9 mouse cellular contexts compared by ENCODE assay signal in genomic region chr3:107630682-107631522, GRCm38 (mm10). TPM values are rescaled to one million over a fixed set of nuclear protein-coding genes. Genes with fewer than 3 reads are reported as not detected.
DNase-seq lines count a peak whose midpoint lies in the region; ATAC-seq lines count a peak whose summit lies in the region.
"Had no signal": no experiment of that assay in that cellular context is flagged by ENCODE, and none has a peak within 500 bp of the region (broad histone marks: within the 10 kb centered on the region; RNA-seq: fewer than 3 reads in every experiment).

Gene Gm10961, plus strand, starts transcription at chr3:107631322.

- no peaks in the 10 kb centered on the region for H3K4me1 ChIP-seq in forebrain, embryonic 11.5 days (replicated peaks; ENCODE audit: control insufficient read depth, insufficient read depth, low read length)
- peaks cover 14% of the 10 kb centered on the region for H3K4me1 ChIP-seq in hindbrain, embryonic 15.5 days (replicated peaks)
- H3K4me1 ChIP-seq in stomach, embryonic 14.5 days (ENCODE audit: control insufficient read depth, insufficient read depth, low read length) = 0 out of 2 replicates have a peak, but pooled peaks cover 9% of the 10 kb centered on the region

- no peaks in the 10 kb centered on the region for H3K9me3 ChIP-seq in forebrain, embryonic 11.5 days (ENCODE audit: control insufficient read depth, low read length)
- H3K9me3 ChIP-seq in hindbrain, embryonic 15.5 days = no peaks in the 10 kb centered on the region
- H3K9me3 ChIP-seq in stomach, embryonic 14.5 days (ENCODE audit: control insufficient read depth, low read depth, low read length) = no peaks in the 10 kb centered on the region

- 1% methylated on average over 48 of the region's 48 CpGs for WGBS in forebrain, embryonic 11.5 days
- WGBS in hindbrain, embryonic 15.5 days = under 1% methylated on average over 47 of the region's 48 CpGs
- under 1% methylated on average over 48 of the region's 48 CpGs for WGBS in stomach, embryonic 14.5 days

- peak within 1 kb of the TSS; percentile 96 for H3K4me3 ChIP-seq in forebrain, embryonic 11.5 days (ENCODE audit: low read depth, low read length)
- peak within 1 kb of the TSS; percentile 93 for H3K4me3 ChIP-seq in hindbrain, embryonic 15.5 days
- H3K4me3 ChIP-seq in stomach, embryonic 14.5 days (ENCODE audit: low read depth, low read length) = peak within 1 kb of the TSS; percentile 67

- peak; percentile 24 for DNase-seq in ovary, postnatal 10 days (ENCODE audit: low spot score)
- no peak for DNase-seq in ovary, postnatal 36 days (ENCODE audit: low spot score)
- DNase-seq in adrenal gland, postnatal 36 days = peak; percentile 61 to 74
- peak; percentile 78 for DNase-seq in forebrain, embryonic 11.5 days (ENCODE audit: low spot score)
- DNase-seq in left cerebral cortex, adult 11 months (ENCODE audit: low spot score) = peak; percentile 10
- DNase-seq in lung, postnatal 4 days = peak; percentile 20 to 29

- peak within 1 kb of the TSS; percentile 99 for H3K9ac ChIP-seq in forebrain, embryonic 11.5 days (ENCODE audit: low read length)
- H3K9ac ChIP-seq in hindbrain, embryonic 15.5 days = peak within 1 kb of the TSS; percentile 98
- peak within 1 kb of the TSS; percentile 71 for H3K9ac ChIP-seq in stomach, embryonic 14.5 days (replicated peaks; ENCODE audit: low read depth, low read length)

- ATAC-seq in forebrain, embryonic 11.5 days (replicated peaks; ENCODE audit: low FRiP score) = peak; percentile 85
- ATAC-seq in hindbrain, embryonic 15.5 days (ENCODE audit: low FRiP score, low read depth) = peak; percentile 89
- peak; percentile 55 for ATAC-seq in stomach, embryonic 14.5 days (ENCODE audit: insufficient number of reproducible peaks, insufficient read depth, low FRiP score, low read depth)

- no peaks in the 10 kb centered on the region; the same call in 1 of the 2 replicates for H3K36me3 ChIP-seq in forebrain, embryonic 11.5 days (ENCODE audit: control insufficient read depth, insufficient read depth, low read length)
- H3K36me3 ChIP-seq in hindbrain, embryonic 15.5 days = peaks cover 24% of the 10 kb centered on the region
- peaks cover 19% of the 10 kb centered on the region for H3K36me3 ChIP-seq in stomach, embryonic 14.5 days (ENCODE audit: control insufficient read depth, insufficient read depth, low read length)

- peak within 1 kb of the TSS; percentile 71 for H3K4me2 ChIP-seq in forebrain, embryonic 11.5 days (ENCODE audit: low read depth, low read length, severe bottlenecking)
- H3K4me2 ChIP-seq in hindbrain, embryonic 15.5 days = peak within 1 kb of the TSS; percentile 69
- H3K4me2 ChIP-seq in stomach, embryonic 14.5 days (replicated peaks; ENCODE audit: low read depth, low read length) = peak within 1 kb of the TSS; percentile 68

- H3K27ac ChIP-seq in forebrain, embryonic 11.5 days (ENCODE audit: low read depth, low read length) = peak within 1 kb of the TSS; percentile 91
- H3K27ac ChIP-seq in hindbrain, embryonic 15.5 days (replicated peaks) = peak within 1 kb of the TSS; percentile 99
- peak within 1 kb of the TSS; percentile 86 for H3K27ac ChIP-seq in stomach, embryonic 14.5 days (ENCODE audit: low read length)

- no peaks in the 10 kb centered on the region for H3K27me3 ChIP-seq in forebrain, embryonic 11.5 days (ENCODE audit: control insufficient read depth, insufficient read depth, low read length)
- no peaks in the 10 kb centered on the region for H3K27me3 ChIP-seq in hindbrain, embryonic 15.5 days
- H3K27me3 ChIP-seq in stomach, embryonic 14.5 days (ENCODE audit: control insufficient read depth, insufficient read depth, low read length) = no peaks in the 10 kb centered on the region

RNA-seq across cellular contexts. Expression of gene Gm10961, which starts in this region (rescaled TPM):
- total RNA-seq in adrenal gland, postnatal 36 days (2021) = not detected
- polyA plus RNA-seq in forebrain, embryonic 11.5 days (2014; fragmentation: Nextera tagmentation; extraction: Ambion mirVana) = not detected in 2 replicates
- not detected in 2 replicates for polyA plus RNA-seq in hindbrain, embryonic 15.5 days (2015; fragmentation: Nextera tagmentation; extraction: Ambion mirVana)
- polyA plus RNA-seq in stomach, embryonic 14.5 days (2014; fragmentation: Nextera tagmentation; extraction: Ambion mirVana) = not detected in 2 replicates
- polyA plus RNA-seq: frontal cortex, adult 2 months had no signal

Comparison
In these comparisons a context has a peak if more than half of its experiments do, and no peak if none do; other contexts are left out.
1. Peak in DNase-seq in adrenal gland, postnatal 36 days; RNA of the gene not detected or under 1 TPM.
2. Peak in DNase-seq, ATAC-seq, H3K4me3 ChIP-seq, H3K27ac ChIP-seq, H3K9ac ChIP-seq and H3K4me2 ChIP-seq in forebrain, embryonic 11.5 days; RNA of the gene not detected or under 1 TPM.
3. Peak in ATAC-seq, H3K4me3 ChIP-seq, H3K27ac ChIP-seq, H3K9ac ChIP-seq and H3K4me2 ChIP-seq in hindbrain, embryonic 15.5 days; RNA of the gene not detected or under 1 TPM.
4. Peak in ATAC-seq, H3K4me3 ChIP-seq, H3K27ac ChIP-seq, H3K9ac ChIP-seq and H3K4me2 ChIP-seq in stomach, embryonic 14.5 days; RNA of the gene not detected or under 1 TPM.